Mouse (Mus musculus) CH12.LX (cell line): ENCODE data around the gene Phf10. TPM values are rescaled to one million over a fixed set of nuclear protein-coding genes. Genes with fewer than 3 reads are reported as not detected.
A peak's percentile ranks its signal among the peaks of the same experiment; 100 is the strongest.
"Not testable (repeated sequence)": the region's sequence is repeated elsewhere in the genome, so short reads cannot be mapped to it uniquely, and the experiment has no call there.

Experiments
- DNase-seq: peaks from one replicate; pipeline ENCODE4 v3.0.0-alpha.2; 2013; ENCODE audit errors: extremely low read depth
- H3K27ac ChIP-seq: 2 replicates; pipeline ENCODE4 v1.5.1; 2012; ENCODE audit warnings: low read depth, mild to moderate bottlenecking, control low read depth, moderate library complexity; ENCODE audit not compliant: insufficient read depth
- H3K27me3 ChIP-seq: replicated peaks from 2 replicates; pipeline ENCODE3; 2012; ENCODE audit warnings: inconsistent platforms
- H3K36me3 ChIP-seq, 2 experiments: replicated peaks in 1 of 2; 2 replicates each; pipeline versions ENCODE3 to v1.6.1; 2012; ENCODE audit warnings: inconsistent platforms in 1 of 2, low read length in 1 of 2, mild to moderate bottlenecking in 1 of 2, mixed read lengths in 1 of 2, moderate library complexity in 1 of 2; ENCODE audit not compliant: control insufficient read depth in 1 of 2, insufficient read depth in 1 of 2
- H3K4me1 ChIP-seq, 2 experiments: 2 replicates each; pipeline ENCODE4 v1.6.1; 2012; ENCODE audit warnings: inconsistent platforms in 1 of 2, moderate library complexity in 1 of 2; ENCODE audit not compliant: insufficient read depth in 2 of 2, control insufficient read depth in 1 of 2
- H3K4me2 ChIP-seq: 2 replicates; pipeline ENCODE4 v1.6.1; 2012; ENCODE audit warnings: low read depth, mild to moderate bottlenecking, control low read depth; ENCODE audit not compliant: poor library complexity, insufficient read depth, severe bottlenecking
- H3K4me3 ChIP-seq, 3 experiments: fragments of 150-350 bp in 1 of 3; sonication (generic) in 1 of 3; replicated peaks in 1 of 3; 2 replicates each; pipeline versions ENCODE3 to v1.5.1; 2011 to 2012; ENCODE audit warnings: low read depth in 2 of 3, low read length in 2 of 3, mild to moderate bottlenecking in 2 of 3, moderate library complexity in 2 of 3, control low read depth in 1 of 3, improper control_type of control experiment in 1 of 3, inconsistent platforms in 1 of 3, mixed read lengths in 1 of 3; ENCODE audit not compliant: poor library complexity in 1 of 3
- H3K79me2 ChIP-seq: replicated peaks from 2 replicates; pipeline ENCODE4 v1.6.1; 2012; ENCODE audit warnings: mild to moderate bottlenecking, moderate library complexity; ENCODE audit not compliant: control insufficient read depth, poor library complexity, insufficient read depth, severe bottlenecking; ENCODE audit errors: extremely low read depth
- H3K9ac ChIP-seq: 2 replicates; pipeline ENCODE4 v1.6.1; 2012; ENCODE audit warnings: low read depth, mild to moderate bottlenecking, control low read depth, moderate library complexity; ENCODE audit not compliant: insufficient read depth
- H3K9me3 ChIP-seq: replicated peaks from 2 replicates; pipeline ENCODE3; 2012; ENCODE audit warnings: low read length, inconsistent platforms, mixed read lengths
- dilution Hi-C: fragments of 300-500 bp; cut with MboI; formaldehyde crosslinking; loops from 2 replicates; pipeline ENCODE4 v1.14.3; 2020; ENCODE audit warnings: low sequenced_read_pairs; ENCODE audit not compliant: extremely low pct_unique_long_range_greater_than_20kb, extremely low pct_ligation_motif_present
- in situ Hi-C: fragments of 300-500 bp; cut with MboI; formaldehyde crosslinking; loops from 3 replicates; pipeline ENCODE4 v1.14.3; 2019; ENCODE audit warnings: low sequenced_read_pairs, low pct_ligation_motif_present, low pct_unique_long_range_greater_than_20kb, mixed read lengths
- polyA plus RNA-seq: library from polyadenylated mRNA; unstranded; fragments of >175 nt; gene quantifications from 2 replicates; pipeline ENCODE4 v1.2.1, GENCODE M21; 2012; ENCODE audit warnings: low read depth; ENCODE audit not compliant: insufficient read length
- total RNA-seq, 2 experiments: library from RNA; depleted of rRNA; stranded (reverse); fragments of 300-350 nt in 1 of 2; fragments of >200 nt in 1 of 2; gene quantifications; 2 replicates each; pipeline ENCODE4 v1.2.3; 2012 to 2014

The Phf10 gene
- total RNA-seq (2012; rRNA removed) (216 and 364 TPM in 2 replicates), total RNA-seq (2014; rRNA removed) (343 and 349 TPM in 2 replicates), polyA plus RNA-seq (225 and 226 TPM in 2 replicates)

DNA sequence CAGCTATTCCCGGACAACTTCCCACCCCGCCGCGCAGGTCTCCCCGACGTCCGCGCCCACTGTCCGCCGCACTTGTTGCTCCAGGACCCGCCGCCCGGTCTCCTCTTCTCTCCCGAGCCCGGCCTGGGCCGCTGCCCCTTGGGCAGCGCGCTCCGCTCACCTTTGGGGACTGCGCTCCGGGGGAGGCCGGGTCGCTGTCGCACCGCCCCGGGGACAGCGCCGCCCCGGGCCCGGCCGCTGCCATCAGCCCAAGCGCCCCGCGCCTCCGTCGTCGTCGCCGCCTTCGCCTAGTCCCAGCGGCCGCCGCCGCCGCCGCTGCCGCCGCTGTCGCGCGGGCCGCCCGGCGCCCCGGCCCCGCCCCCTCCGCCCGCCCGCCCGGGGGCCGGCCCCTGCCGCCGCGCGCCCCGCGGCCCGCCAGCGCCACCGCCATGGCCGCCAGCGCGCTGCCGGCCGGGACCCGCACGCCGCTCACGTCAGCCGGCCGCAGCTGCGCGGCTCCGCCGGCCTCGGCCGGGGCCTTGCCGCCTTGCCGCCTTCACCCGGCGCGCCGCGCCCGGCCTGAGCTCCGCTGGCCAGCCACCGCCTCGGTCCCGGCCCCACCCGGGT, at the start of gene Phf10:
Gene Phf10 (minus strand): TSS at position 323 of the 606 bp plus-strand sequence.
- DNase-seq, H3K9me3 ChIP-seq, H3K27me3 ChIP-seq, in situ Hi-C loops, dilution Hi-C loops, H3K4me2 ChIP-seq: not testable (repeated sequence)
- Histone ChIP-seq H3K4me3 (peak within 1 kb of the TSS; percentile 94 to 100 (median 95)), H3K36me3 (peaks cover 17 to 27% of the 10 kb centered on the region in 2 experiments), H3K27ac (peak within 1 kb of the TSS; percentile 72), H3K4me1 (peaks cover 5 to 28% of the 10 kb centered on the region in 2 experiments), H3K79me2 (peaks cover 39% of the 10 kb centered on the region), H3K9ac (peak within 1 kb of the TSS; percentile 95)

DNA sequence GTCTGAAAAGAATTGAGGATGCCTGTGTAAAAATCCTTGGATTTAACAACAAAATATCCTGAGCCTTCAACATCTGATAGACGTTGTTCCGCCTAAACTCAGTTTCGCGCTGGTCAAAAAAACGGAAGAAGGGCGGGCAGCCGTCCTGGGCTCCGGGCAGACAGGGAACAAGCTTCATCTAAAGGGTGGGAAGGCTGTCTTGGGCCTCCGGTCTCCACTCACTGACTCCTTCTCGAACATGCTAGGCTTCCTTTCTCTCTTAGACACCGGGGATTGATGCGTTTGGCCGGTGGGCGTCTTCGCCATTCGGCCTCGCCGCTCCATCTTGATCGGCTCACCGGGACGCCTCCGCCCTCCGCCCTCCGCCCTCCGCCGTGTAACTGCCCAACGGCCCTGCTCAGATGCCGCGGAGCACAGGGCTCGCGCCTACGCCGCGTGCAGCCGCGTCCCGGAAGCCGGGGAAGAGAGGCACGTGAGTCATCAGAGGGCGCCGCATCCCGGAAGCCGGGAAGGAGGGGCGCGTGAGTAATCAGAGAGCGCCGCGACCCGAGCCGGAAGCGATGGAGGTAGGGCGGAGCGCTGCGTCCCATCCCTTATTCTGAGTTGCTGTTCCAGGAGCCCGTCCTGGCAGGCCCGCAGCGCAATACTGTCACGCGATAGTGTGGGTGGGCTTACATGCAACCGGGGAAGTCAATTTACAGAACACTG, 48.8 kb upstream of the Phf10 start, which contains the start of gene Gm3435:
Gene Gm3435 (plus strand): TSS at position 471 of the 708 bp plus-strand sequence.
- dilution Hi-C loops, H3K27ac ChIP-seq, H3K4me1 ChIP-seq, H3K4me3 ChIP-seq, H3K4me2 ChIP-seq, H3K9ac ChIP-seq, H3K27me3 ChIP-seq, H3K79me2 ChIP-seq, DNase-seq, in situ Hi-C loops, H3K36me3 ChIP-seq, H3K9me3 ChIP-seq: not testable (repeated sequence)

DNA sequence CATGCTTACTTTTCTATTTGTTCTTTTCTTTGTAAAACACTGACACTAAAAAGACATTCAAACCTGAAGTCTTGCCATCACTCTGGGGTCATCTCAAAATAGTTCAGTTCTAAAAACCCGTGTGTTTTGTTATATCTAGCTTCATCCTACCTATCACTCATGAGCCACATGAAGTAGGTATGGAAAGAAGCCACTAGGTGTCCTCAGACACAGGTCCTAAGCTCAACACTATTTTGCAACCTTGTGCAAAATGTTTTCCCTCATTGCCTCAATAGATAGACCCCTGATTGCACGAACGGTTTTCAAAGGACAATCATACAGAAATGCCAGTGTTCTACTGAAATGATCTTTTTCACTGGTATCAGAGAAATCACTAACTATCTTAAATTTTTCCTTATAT, 48.0 kb upstream of the Phf10 start:
- H3K4me2 ChIP-seq, dilution Hi-C loops, H3K27ac ChIP-seq, H3K27me3 ChIP-seq, DNase-seq, H3K36me3 ChIP-seq, H3K4me3 ChIP-seq, in situ Hi-C loops, H3K9me3 ChIP-seq, H3K4me1 ChIP-seq, H3K9ac ChIP-seq, H3K79me2 ChIP-seq: not testable (repeated sequence)

DNA sequence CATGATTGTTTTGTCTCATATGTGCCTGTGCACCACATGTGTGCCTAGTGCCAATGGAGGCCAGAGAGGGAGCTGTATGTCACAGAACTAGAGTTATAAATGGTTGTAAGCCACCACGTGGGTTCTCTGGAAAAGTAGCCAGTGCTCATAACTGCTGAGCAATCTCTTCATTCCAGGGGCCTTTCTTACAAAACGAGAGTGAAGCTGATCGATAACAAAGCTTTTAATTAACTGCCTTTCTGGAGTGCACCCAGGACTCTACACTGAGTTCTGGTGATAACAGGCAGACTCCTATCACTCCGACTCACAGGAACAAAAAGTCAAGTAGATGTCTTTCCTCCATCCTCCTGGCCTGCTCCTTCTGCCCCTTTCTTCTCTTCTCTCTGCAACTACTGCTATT, 39.0 kb upstream of the Phf10 start:
- H3K27me3 ChIP-seq, H3K9ac ChIP-seq, H3K9me3 ChIP-seq, H3K27ac ChIP-seq, dilution Hi-C loops, H3K4me2 ChIP-seq, in situ Hi-C loops, DNase-seq, H3K79me2 ChIP-seq, H3K4me1 ChIP-seq, H3K36me3 ChIP-seq, H3K4me3 ChIP-seq: not testable (repeated sequence)

DNA sequence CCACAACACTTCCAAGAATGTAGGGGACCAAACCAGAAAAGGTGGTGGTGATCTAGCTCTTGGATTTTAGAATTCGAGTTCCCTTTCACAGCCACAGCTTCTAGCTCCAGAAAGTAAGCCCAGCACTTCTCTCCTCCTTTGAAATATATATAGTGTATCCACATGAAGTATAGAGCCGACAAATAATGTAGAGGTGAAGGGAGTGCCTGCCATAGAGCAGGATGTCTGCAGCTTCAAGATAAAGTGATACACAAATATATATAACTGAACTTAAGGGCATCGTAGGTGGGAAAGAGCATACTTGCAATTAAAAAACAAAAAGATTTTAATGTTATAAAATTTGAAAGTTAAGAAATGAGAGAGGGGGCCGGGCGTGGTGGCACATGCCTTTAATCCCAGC, 33.1 kb upstream of the Phf10 start:
- H3K4me2 ChIP-seq, in situ Hi-C loops, H3K27ac ChIP-seq, H3K9ac ChIP-seq, DNase-seq, dilution Hi-C loops, H3K9me3 ChIP-seq, H3K4me1 ChIP-seq, H3K4me3 ChIP-seq, H3K79me2 ChIP-seq, H3K27me3 ChIP-seq, H3K36me3 ChIP-seq: not testable (repeated sequence)

DNA sequence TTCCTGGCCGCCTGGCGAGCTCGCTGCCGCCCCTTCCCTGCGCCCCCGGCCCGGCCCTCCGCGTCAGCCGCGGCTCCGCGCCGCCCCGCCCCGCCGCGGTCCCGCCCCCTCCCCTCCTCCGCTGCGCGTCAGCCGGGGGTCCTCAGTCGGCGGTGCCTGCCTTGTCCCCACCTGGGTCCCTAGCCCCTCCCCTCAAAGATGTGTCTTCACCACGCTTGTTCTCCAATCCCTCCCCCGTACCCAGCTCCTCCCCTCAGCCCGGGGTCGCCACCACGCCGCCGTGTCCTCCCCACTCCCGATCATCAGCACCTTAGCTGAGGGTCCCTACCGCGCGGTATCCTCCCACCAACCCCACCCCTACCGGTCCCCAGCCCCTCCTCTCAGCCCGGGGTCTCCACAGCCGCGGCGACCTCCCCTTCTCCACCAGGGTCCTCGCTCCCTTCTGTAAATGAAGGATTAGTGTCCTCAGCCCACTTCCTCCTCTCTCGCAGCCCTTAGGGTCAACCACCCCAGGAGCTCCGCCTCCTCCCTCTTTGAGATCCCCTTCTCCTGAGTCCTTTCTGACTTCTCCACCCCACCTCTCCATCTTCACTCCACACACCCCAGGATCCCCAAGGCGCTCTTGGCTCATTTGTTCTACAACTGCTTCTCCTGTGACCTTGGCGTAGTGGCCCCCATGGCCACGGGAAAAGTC, 32.2 kb upstream of the Phf10 start:
- H3K9ac ChIP-seq, H3K36me3 ChIP-seq, H3K4me1 ChIP-seq, H3K27ac ChIP-seq, H3K27me3 ChIP-seq, H3K4me3 ChIP-seq, in situ Hi-C loops, DNase-seq, H3K79me2 ChIP-seq, dilution Hi-C loops, H3K9me3 ChIP-seq, H3K4me2 ChIP-seq: not testable (repeated sequence)
